10 mouse cellular contexts compared by ENCODE assay signal in the genomic region with DNA sequence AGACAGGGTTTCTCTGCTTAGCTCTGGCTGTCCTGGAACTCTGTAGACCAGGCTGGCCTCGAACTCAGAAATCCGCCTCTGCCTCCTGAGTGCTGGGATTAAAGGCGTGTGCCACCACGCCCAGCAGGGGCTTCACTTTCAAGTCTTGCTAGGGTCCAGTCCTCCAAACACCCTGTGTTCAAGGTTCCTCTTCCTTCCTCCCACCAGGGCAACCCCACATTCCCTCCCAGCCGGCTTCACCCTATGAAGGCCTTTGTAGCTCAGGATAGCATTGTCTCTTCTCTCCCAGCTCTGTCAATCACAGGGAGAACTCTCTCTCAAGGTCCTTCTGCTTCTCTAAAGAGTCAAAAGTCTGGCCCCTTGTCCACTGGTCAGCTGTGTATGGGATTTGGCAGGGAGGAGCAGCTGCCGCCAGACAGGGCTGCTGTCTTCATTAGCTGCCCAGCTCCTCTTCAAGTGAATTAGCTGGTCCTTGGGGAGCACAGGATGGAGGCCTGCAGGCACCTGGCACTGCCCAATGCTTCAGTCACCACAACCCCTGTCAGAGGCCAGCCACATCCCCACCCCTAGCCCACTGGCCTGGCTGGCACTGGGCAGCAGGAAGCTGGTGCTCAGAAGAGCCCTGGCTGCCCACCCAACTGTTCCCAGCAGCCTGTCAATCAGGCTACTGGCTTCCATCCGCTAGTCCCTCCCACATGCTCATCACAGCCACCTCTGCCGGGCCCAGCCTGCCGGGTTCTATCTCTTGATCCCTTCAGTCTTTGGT. TPM values are rescaled to one million over a fixed set of nuclear protein-coding genes. Genes with fewer than 3 reads are reported as not detected.
DNase-seq lines count a peak whose midpoint lies in the region; ATAC-seq and TF ChIP-seq lines count a peak whose summit lies in the region.
"Had no signal": no experiment of that assay in that cellular context is flagged by ENCODE, and none has a peak within 500 bp of the region (broad histone marks: within the 10 kb centered on the region; RNA-seq: fewer than 3 reads in every experiment).

No protein-coding gene starts in this region.

- H3K4me1 ChIP-seq in forebrain, embryonic 11.5 days (replicated peaks; ENCODE audit: control insufficient read depth, insufficient read depth, low read length), result peaks cover 8% of the 10 kb centered on the region; the same call in 1 of the 2 replicates
- peaks cover 15% of the 10 kb centered on the region for H3K4me1 ChIP-seq in forebrain, embryonic 16.5 days (replicated peaks; ENCODE audit: control insufficient read depth, insufficient read depth, low read length)
- H3K4me1 ChIP-seq in E14TG2a.4 (replicated peaks; ENCODE audit: low read depth, low read length), result peaks cover 71% of the 10 kb centered on the region
- peaks cover 34% of the 10 kb centered on the region for H3K4me1 ChIP-seq in forebrain, embryonic 13.5 days
- peaks cover 30% of the 10 kb centered on the region for H3K4me1 ChIP-seq in midbrain, embryonic 13.5 days (replicated peaks)

- no peaks in the 10 kb centered on the region for H3K36me3 ChIP-seq in forebrain, embryonic 11.5 days (ENCODE audit: control insufficient read depth, insufficient read depth, low read length)
- H3K36me3 ChIP-seq in forebrain, embryonic 16.5 days (ENCODE audit: control insufficient read depth, insufficient read depth), result no peaks in the 10 kb centered on the region
- no peaks in the 10 kb centered on the region for H3K36me3 ChIP-seq in E14TG2a.4 (ENCODE audit: insufficient read depth, low read length)
- no peaks in the 10 kb centered on the region for H3K36me3 ChIP-seq in forebrain, embryonic 13.5 days (ENCODE audit: poor library complexity, severe bottlenecking)
- no peaks in the 10 kb centered on the region for H3K36me3 ChIP-seq in midbrain, embryonic 13.5 days

- no peak for DNase-seq in forebrain, embryonic 11.5 days (ENCODE audit: low spot score)
- no peak for DNase-seq in heart, adult 9 months (ENCODE audit: low spot score in 2 of 2)
- DNase-seq in adrenal gland, adult 18-20 months (ENCODE audit: low spot score in 2 of 2), result no peak
- DNase-seq: kidney, postnatal 36 days had no signal

- H3K9ac ChIP-seq in forebrain, embryonic 11.5 days (ENCODE audit: low read length), result peak overlapping the region; percentile 16; the same call in 1 of the 2 replicates
- no peak overlapping the region for H3K9ac ChIP-seq in forebrain, embryonic 16.5 days (replicated peaks; ENCODE audit: low read depth, low read length)
- no peak overlapping the region for H3K9ac ChIP-seq in forebrain, embryonic 13.5 days
- no peak overlapping the region; the same call in 1 of the 2 replicates for H3K9ac ChIP-seq in midbrain, embryonic 13.5 days (replicated peaks)
- H3K9ac ChIP-seq: liver, embryonic 14.5 days had no signal

- WGBS in forebrain, embryonic 11.5 days, result 40% methylated on average over 9 of the region's 9 CpGs
- 53% methylated on average over 9 of the region's 9 CpGs for WGBS in forebrain, embryonic 16.5 days
- WGBS in forebrain, embryonic 13.5 days, result 38% methylated on average over 9 of the region's 9 CpGs
- WGBS in midbrain, embryonic 13.5 days, result 28% methylated on average over 9 of the region's 9 CpGs

- ATAC-seq in forebrain, embryonic 11.5 days (replicated peaks; ENCODE audit: low FRiP score), result no peak
- ATAC-seq in forebrain, embryonic 16.5 days, result no peak; the same call in 1 of the 2 replicates
- no peak for ATAC-seq in forebrain, embryonic 13.5 days
- ATAC-seq in midbrain, embryonic 13.5 days, result peak; percentile 43
- no peak for ATAC-seq in frontal cortex, adult (ENCODE audit: low TSS enrichment)

- no peaks in the 10 kb centered on the region for H3K9me3 ChIP-seq in forebrain, embryonic 11.5 days (ENCODE audit: control insufficient read depth, low read length)
- no peaks in the 10 kb centered on the region for H3K9me3 ChIP-seq in forebrain, embryonic 16.5 days (ENCODE audit: control insufficient read depth, low read length)
- no peaks in the 10 kb centered on the region for H3K9me3 ChIP-seq in E14TG2a.4 (ENCODE audit: low read length)
- no peaks in the 10 kb centered on the region for H3K9me3 ChIP-seq in forebrain, embryonic 13.5 days (replicated peaks)
- H3K9me3 ChIP-seq in midbrain, embryonic 13.5 days, result no peaks in the 10 kb centered on the region

- no peaks in the 10 kb centered on the region for H3K27me3 ChIP-seq in forebrain, embryonic 11.5 days (ENCODE audit: control insufficient read depth, insufficient read depth, low read length)
- no peaks in the 10 kb centered on the region for H3K27me3 ChIP-seq in forebrain, embryonic 16.5 days (replicated peaks; ENCODE audit: control insufficient read depth, insufficient read depth, low read length)
- H3K27me3 ChIP-seq in E14TG2a.4 (ENCODE audit: insufficient read depth, low read length), result no peaks in the 10 kb centered on the region
- no peaks in the 10 kb centered on the region for H3K27me3 ChIP-seq in forebrain, embryonic 13.5 days
- H3K27me3 ChIP-seq in midbrain, embryonic 13.5 days, result no peaks in the 10 kb centered on the region

- 0 out of 2 replicates have a peak overlapping the region, but pooled peaks have one; percentile 1 for H3K27ac ChIP-seq in forebrain, embryonic 11.5 days (ENCODE audit: low read depth, low read length)
- no peak overlapping the region for H3K27ac ChIP-seq in forebrain, embryonic 16.5 days (ENCODE audit: low read length)
- H3K27ac ChIP-seq in forebrain, embryonic 13.5 days, result peak overlapping the region; percentile 2; the same call in 1 of the 2 replicates
- H3K27ac ChIP-seq in midbrain, embryonic 13.5 days, result peak overlapping the region; percentile 71
- H3K27ac ChIP-seq: liver, embryonic 14.5 days had no signal

- TF ChIP-seq CTCF in E14TG2a.4 (conservative IDR thresholded peaks at IDR 0.05; ENCODE audit: low read length), result no peak

- no peak overlapping the region for H3K4me2 ChIP-seq in forebrain, embryonic 11.5 days (ENCODE audit: low read depth, low read length, severe bottlenecking)
- no peak overlapping the region for H3K4me2 ChIP-seq in forebrain, embryonic 16.5 days (ENCODE audit: low read length)
- H3K4me2 ChIP-seq in forebrain, embryonic 13.5 days, result no peak overlapping the region
- no peak overlapping the region for H3K4me2 ChIP-seq in midbrain, embryonic 13.5 days (replicated peaks)

- no peak overlapping the region for H3K4me3 ChIP-seq in forebrain, embryonic 11.5 days (ENCODE audit: low read depth, low read length)
- H3K4me3 ChIP-seq in forebrain, embryonic 16.5 days (replicated peaks; ENCODE audit: low read length), result no peak overlapping the region
- peak overlapping the region; percentile 37 for H3K4me3 ChIP-seq in E14TG2a.4 (replicated peaks; ENCODE audit: low read length)
- no peak overlapping the region for H3K4me3 ChIP-seq in forebrain, embryonic 13.5 days
- no peak overlapping the region for H3K4me3 ChIP-seq in midbrain, embryonic 13.5 days (replicated peaks)

RNA-seq across cellular contexts. Expression of a gene that starts 15.7 kb away (rescaled TPM):
- 3,230 and 3,412 TPM in 2 replicates for polyA plus RNA-seq in forebrain, embryonic 11.5 days (2014; fragmentation: Nextera tagmentation; extraction: Ambion mirVana)
- polyA plus RNA-seq in forebrain, embryonic 16.5 days (2015; fragmentation: Nextera tagmentation; extraction: Ambion mirVana), result 1,987 and 2,275 TPM in 2 replicates
- polyA plus RNA-seq in forebrain, embryonic 13.5 days (2015; fragmentation: Nextera tagmentation; extraction: Ambion mirVana), result 2,754 and 3,239 TPM in 2 replicates
- polyA plus RNA-seq in midbrain, embryonic 13.5 days (2015; fragmentation: Nextera tagmentation; extraction: Ambion mirVana), result 2,381 and 2,469 TPM in 2 replicates
- 100 to 1,000 TPM; 463 to 486 TPM for total RNA-seq in adrenal gland, adult 18-20 months (2021)
